Mouse (Mus musculus) cerebellum, adult 2 months (tissue): ENCODE measurements at regions not wholly inside any gene's neighbourhood (a gene's known extent, or its start where the extent isn't known, plus 50 kb on each side); places are given as distances from the start of the nearest gene placed in this dataset.
"Not testable (repeated sequence)": the region's sequence is repeated elsewhere in the genome, so short reads cannot be mapped to it uniquely, and the experiment has no call there.

Experiments used
- DNase-seq, 2 experiments: peaks; one replicate each; pipeline ENCODE4 v3.0.0; 2021
- H3K27ac ChIP-seq: fragments of 200-500 bp; 2 replicates; pipeline ENCODE4 v1.5.1; 2012; ENCODE audit warnings: low read length, control low read depth, inconsistent platforms; ENCODE audit not compliant: insufficient read depth
- H3K27me3 ChIP-seq: fragments of 200-500 bp; 2 replicates; pipeline ENCODE4 v1.6.1; 2012; ENCODE audit warnings: inconsistent platforms, mild to moderate bottlenecking, low read length, moderate library complexity; ENCODE audit not compliant: control insufficient read depth, insufficient read depth
- H3K4me1 ChIP-seq: fragments of 200-500 bp; 2 replicates; pipeline ENCODE4 v1.6.1; 2011; ENCODE audit warnings: low read length; ENCODE audit not compliant: control insufficient read depth, insufficient read depth
- H3K4me3 ChIP-seq: fragments of 200-500 bp; replicated peaks from 2 replicates; pipeline ENCODE3; 2011; ENCODE audit warnings: mild to moderate bottlenecking, low read depth, low read length, control low read depth; ENCODE audit not compliant: insufficient read depth
- CTCF ChIP-seq: fragments of 200-500 bp; IDR thresholded peaks from 2 replicates; pipeline ENCODE4 v1.5.1; 2011; ENCODE audit warnings: low read depth, mild to moderate bottlenecking, control low read depth, low read length, moderate library complexity, borderline replicate concordance; ENCODE audit not compliant: insufficient read depth
- POLR2A ChIP-seq: fragments of 200-500 bp; IDR thresholded peaks from 2 replicates; pipeline ENCODE4 v1.6.1; 2011; ENCODE audit warnings: low read length, control low read depth, borderline replicate concordance; ENCODE audit not compliant: insufficient read depth
- WGBS: fragments of 180-500 bp; shearing (Covaris S2); methylation state at CpG from one replicate; pipeline ENCODE4 v1.1.7; 2018; 5-methylcytosine and 5-hydroxymethylcytosine counted together

- Histone ChIP-seq H3K27ac (no peak overlapping the region), H3K4me3 (no peak overlapping the region), H3K27me3 (no peaks in the 10 kb centered on the region), H3K4me1 (no peaks in the 10 kb centered on the region; the same call in 1 of the 2 replicates)
- WGBS: 65% methylated on average over 9 of the region's 9 CpGs
- no peak for TF ChIP-seq POLR2A
- TF ChIP-seq CTCF: no peak
- no peak for DNase-seq
Observed at GRCm38 (mm10) chr13:57061656-57062055, 165.9 kb upstream of the Trpc7 start.

GRCm38 (mm10) chr13:57061074-57061473, 165.3 kb upstream of the Trpc7 start:
- Histone ChIP-seq H3K4me3 (no peak overlapping the region), H3K27me3 (no peaks in the 10 kb centered on the region), H3K4me1 (no peaks in the 10 kb centered on the region; the same call in 1 of the 2 replicates), H3K27ac (no peak overlapping the region)
- 15% methylated on average over 7 of the region's 7 CpGs for WGBS
- DNase-seq: no peak
- TF ChIP-seq CTCF: no peak
- no peak for TF ChIP-seq POLR2A

- no peak overlapping the region for H3K4me3 ChIP-seq
- no peaks in the 10 kb centered on the region; the same call in 1 of the 2 replicates for H3K4me1 ChIP-seq
- H3K27ac ChIP-seq: no peak overlapping the region
- DNase-seq: no peak
- H3K27me3 ChIP-seq: no peaks in the 10 kb centered on the region
- 52% methylated on average over 15 of the region's 15 CpGs for WGBS
- TF ChIP-seq CTCF (no peak), POLR2A (no peak)
Observed at GRCm38 (mm10) chr13:57056786-57057185, 161.0 kb upstream of the Trpc7 start.

- Histone ChIP-seq H3K27ac (no peak overlapping the region), H3K4me1 (no peaks in the 10 kb centered on the region), H3K27me3 (no peaks in the 10 kb centered on the region), H3K4me3 (no peak overlapping the region)
- no peak for DNase-seq
- 24% methylated on average over 12 of the region's 12 CpGs for WGBS
- TF ChIP-seq CTCF: no peak
- TF ChIP-seq POLR2A: no peak
Observed at GRCm38 (mm10) chr13:57055409-57056195, 159.8 kb upstream of the Trpc7 start.

GRCm38 (mm10) chr13:57053361-57053760, 157.6 kb upstream of the Trpc7 start:
- H3K4me3 ChIP-seq: no peak overlapping the region
- WGBS: 82% methylated on average over 4 of the region's 4 CpGs
- no peak overlapping the region for H3K27ac ChIP-seq
- no peaks in the 10 kb centered on the region for H3K27me3 ChIP-seq
- DNase-seq: no peak
- no peaks in the 10 kb centered on the region for H3K4me1 ChIP-seq
- TF ChIP-seq POLR2A: no peak
- no peak for TF ChIP-seq CTCF

GRCm38 (mm10) chr13:57046130-57046529, 150.3 kb upstream of the Trpc7 start:
- not testable (repeated sequence) for H3K4me3 ChIP-seq, H3K4me1 ChIP-seq, H3K27me3 ChIP-seq, H3K27ac ChIP-seq, DNase-seq
- WGBS: 24% methylated on average over 9 of the region's 9 CpGs

GRCm38 (mm10) chr13:57044455-57044854, 148.7 kb upstream of the Trpc7 start:
- WGBS: 92% methylated on average over 8 of the region's 8 CpGs
- no peak for DNase-seq
- TF ChIP-seq CTCF (no peak), POLR2A (no peak)
- no peaks in the 10 kb centered on the region for H3K4me1 ChIP-seq
- no peak overlapping the region for H3K27ac ChIP-seq
- no peak overlapping the region for H3K4me3 ChIP-seq
- H3K27me3 ChIP-seq: no peaks in the 10 kb centered on the region

GRCm38 (mm10) chr13:57043316-57043974, 147.7 kb upstream of the Trpc7 start:
- WGBS: 34% methylated on average over 15 of the region's 15 CpGs
- no peak for TF ChIP-seq CTCF
- no peak for TF ChIP-seq POLR2A
- Histone ChIP-seq H3K4me3 (no peak overlapping the region), H3K27me3 (no peaks in the 10 kb centered on the region), H3K27ac (no peak overlapping the region), H3K4me1 (no peaks in the 10 kb centered on the region)
- DNase-seq: no peak
